Mouse (Mus musculus) left cerebral cortex, adult 2 months (tissue): ENCODE measurements at regions not wholly inside any gene's neighbourhood (a gene's known extent, or its start where the extent isn't known, plus 50 kb on each side); places are given as distances from the start of the nearest gene placed in this dataset.

Experiments
- DNase-seq, 2 experiments: peaks; one replicate each; pipeline ENCODE4 v3.0.0; 2021 to 2022; ENCODE audit warnings: low spot score in 2 of 2, mixed read lengths in 1 of 2; ENCODE audit errors: extremely low spot score in 1 of 2
- H3K27ac ChIP-seq: fragments of 200-600 bp; 2 replicates; pipeline ENCODE4 v1.8.1; 2022
- H3K4me3 ChIP-seq: fragments of 200-600 bp; 2 replicates; pipeline ENCODE4 v1.8.1; 2022
- CTCF ChIP-seq: fragments of 200-600 bp; IDR thresholded peaks from 2 replicates; pipeline ENCODE4 v1.8.1; 2022; ENCODE audit warnings: antibody characterized with exemption, mild to moderate bottlenecking, moderate library complexity
- intact Hi-C: fragments of 180-260 bp; cut with DNase I; formaldehyde crosslinking; loops from one replicate; pipeline ENCODE4 v1.15.1; 2025

- no peak for TF ChIP-seq CTCF
- peak in 1 of 2 experiments; percentile 17 for DNase-seq
- H3K4me3 ChIP-seq = no peak overlapping the region
- intact Hi-C loops = no loop called here
- no peak overlapping the region for H3K27ac ChIP-seq
Measured at GRCm38 (mm10) chr14:80657408-80657807, 673.5 kb downstream of the Olfm4 start.

- intact Hi-C loops = no loop called here
- no peak for TF ChIP-seq CTCF
- Histone ChIP-seq H3K4me3 (no peak overlapping the region), H3K27ac (no peak overlapping the region)
- no peak for DNase-seq
Measured at GRCm38 (mm10) chr14:80682876-80683275, 699.0 kb downstream of the Olfm4 start.

DNA sequence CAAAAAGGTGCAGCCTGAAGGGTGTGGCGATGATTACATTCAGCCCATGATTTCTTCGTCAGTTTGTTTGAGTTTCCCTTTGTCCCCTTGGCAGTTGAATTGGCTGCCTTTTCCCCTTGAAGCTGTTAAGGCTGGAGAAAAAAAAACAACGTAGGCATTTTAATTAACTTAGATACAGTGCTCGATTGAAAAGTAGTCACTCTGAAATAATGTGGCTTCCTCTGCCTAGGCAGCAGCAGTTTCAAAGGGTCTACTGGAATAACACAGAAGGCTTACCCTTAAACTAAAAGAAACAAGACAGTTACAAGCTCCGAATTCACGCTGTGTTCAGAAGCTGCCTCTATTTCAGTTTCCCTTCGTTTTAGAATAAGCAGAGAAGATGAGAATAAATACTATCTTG lies 699.4 kb downstream of the Olfm4 start:
- Histone ChIP-seq H3K4me3 (peak overlapping the region; percentile 17), H3K27ac (no peak overlapping the region)
- intact Hi-C loops = no loop called here
- no peak for DNase-seq
- no peak for TF ChIP-seq CTCF

DNA sequence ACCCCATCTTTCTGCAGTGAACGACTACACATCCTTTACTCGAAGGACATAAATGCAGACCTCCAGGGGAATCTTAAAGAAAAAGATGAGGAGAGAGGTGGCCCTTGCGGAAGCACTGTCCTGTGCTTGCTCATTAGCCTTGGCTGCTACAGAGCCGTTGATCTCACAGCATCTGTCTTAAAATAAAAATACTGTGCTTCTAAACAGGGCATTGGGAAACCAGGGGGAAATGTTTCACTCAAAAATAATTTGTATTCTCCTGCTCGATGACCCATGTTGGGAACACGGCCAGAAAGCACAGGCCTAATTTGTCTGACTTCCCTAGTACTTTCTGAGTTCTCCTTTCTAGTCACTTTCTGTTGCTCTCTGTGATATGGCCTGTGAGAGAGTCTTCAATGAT lies 699.8 kb downstream of the Olfm4 start:
- peak overlapping the region; percentile 17 for H3K4me3 ChIP-seq
- TF ChIP-seq CTCF = no peak
- no peak overlapping the region for H3K27ac ChIP-seq
- intact Hi-C loops = no loop called here
- DNase-seq = no peak

DNA sequence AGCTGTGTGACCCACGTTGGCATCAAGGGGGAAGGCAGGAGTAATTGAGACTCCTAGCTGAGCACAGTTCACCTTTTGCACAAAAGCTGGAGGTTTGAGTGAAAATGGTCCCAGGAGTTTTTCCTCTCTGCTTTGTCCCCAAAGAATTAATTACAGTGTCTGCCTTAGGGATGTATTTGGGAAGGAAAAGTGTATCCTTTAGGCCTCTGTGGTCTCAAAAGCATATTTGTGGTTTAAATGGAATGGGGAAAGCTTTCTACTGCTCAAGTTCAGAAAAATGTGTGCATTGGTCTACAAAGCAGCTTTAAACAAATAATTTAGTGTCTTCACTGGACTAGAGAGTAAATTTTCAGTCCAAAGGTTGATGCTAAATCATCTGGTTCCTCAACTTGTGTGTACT lies 706.6 kb downstream of the Olfm4 start:
- Histone ChIP-seq H3K4me3 (no peak overlapping the region), H3K27ac (no peak overlapping the region)
- DNase-seq = no peak
- TF ChIP-seq CTCF = no peak
- intact Hi-C loops = no loop called here

GRCm38 (mm10) chr14:80722766-80723531 lies 739.1 kb downstream of the Olfm4 start:
- DNase-seq = no peak
- Histone ChIP-seq H3K4me3 (no peak overlapping the region), H3K27ac (no peak overlapping the region)
- intact Hi-C loops = no loop called here
- TF ChIP-seq CTCF = no peak

DNA sequence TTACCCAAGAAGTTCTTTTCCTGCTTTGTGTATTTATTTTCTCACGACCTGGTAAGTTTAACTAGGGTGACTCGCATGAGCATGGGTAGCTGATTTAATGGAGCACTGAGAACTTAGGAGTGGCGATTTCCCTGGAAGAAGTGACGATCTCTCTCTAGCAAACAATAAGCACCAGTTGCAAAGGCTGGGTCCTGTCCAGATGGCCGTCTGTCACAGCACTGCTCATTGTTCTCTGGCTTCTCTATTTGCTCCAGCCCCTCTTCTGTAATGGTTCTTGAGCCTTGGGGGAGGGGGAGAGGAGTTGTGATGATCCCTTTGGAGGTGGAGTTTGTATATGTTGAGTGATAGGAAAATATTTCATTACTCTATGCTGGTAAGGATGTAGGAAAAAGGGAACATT lies 747.3 kb downstream of the Olfm4 start:
- Histone ChIP-seq H3K4me3 (no peak overlapping the region), H3K27ac (no peak overlapping the region)
- intact Hi-C loops = no loop called here
- no peak for DNase-seq
- no peak for TF ChIP-seq CTCF
